Mouse (Mus musculus) lung, embryonic 16.5 days (tissue): ENCODE data around the gene Mettl16. TPM values are rescaled to one million over a fixed set of nuclear protein-coding genes. Genes with fewer than 3 reads are reported as not detected.
"Not testable (repeated sequence)": the region's sequence is repeated elsewhere in the genome, so short reads cannot be mapped to it uniquely, and the experiment has no call there.

Experiments
- ATAC-seq: fragments of 200-750 bp; cut with Nextera tagmentation; 2 replicates; pipeline ENCODE4 v1.8.0; 2017; ENCODE audit warnings: low read depth, mild to moderate bottlenecking, moderate library complexity
- H3K27ac ChIP-seq: fragments of 300-500 bp; sonication (generic); 2 replicates; pipeline ENCODE4 v1.5.1; 2014; ENCODE audit warnings: mild to moderate bottlenecking, control low read depth, low read length
- H3K27me3 ChIP-seq: fragments of 300-500 bp; sonication (generic); 2 replicates; pipeline ENCODE4 v1.6.1; 2014; ENCODE audit warnings: low read depth, low read length, mixed read lengths; ENCODE audit not compliant: control insufficient read depth, insufficient read depth
- H3K36me3 ChIP-seq: fragments of 300-500 bp; sonication (generic); 2 replicates; pipeline ENCODE4 v1.6.1; 2014; ENCODE audit warnings: low read length; ENCODE audit not compliant: control insufficient read depth, insufficient read depth
- H3K4me1 ChIP-seq: fragments of 300-500 bp; sonication (generic); replicated peaks from 2 replicates; pipeline ENCODE4 v1.6.1; 2014; ENCODE audit warnings: low read length, mixed read lengths; ENCODE audit not compliant: control insufficient read depth, insufficient read depth
- H3K4me2 ChIP-seq: fragments of 300-500 bp; sonication (generic); 2 replicates; pipeline ENCODE4 v1.6.1; 2014; ENCODE audit warnings: low read depth, low read length, control low read depth
- H3K4me3 ChIP-seq: fragments of 300-500 bp; sonication (generic); 2 replicates; pipeline ENCODE4 v1.5.1; 2014; ENCODE audit warnings: mild to moderate bottlenecking, low read length, control low read depth
- H3K9ac ChIP-seq: fragments of 300-500 bp; sonication (generic); 2 replicates; pipeline ENCODE4 v1.6.1; 2014; ENCODE audit warnings: low read length, control low read depth
- H3K9me3 ChIP-seq: fragments of 300-500 bp; sonication (generic); 2 replicates; pipeline ENCODE4 v1.6.1; 2016; ENCODE audit warnings: low read length; ENCODE audit not compliant: control insufficient read depth
- WGBS: fragments of 180-500 bp; shearing (Covaris S2); extraction: QIAGEN DNeasy Blood & Tissue Kit; methylation state at CpG from one replicate; pipeline ENCODE4 v1.1.7; 2014; 5-methylcytosine and 5-hydroxymethylcytosine counted together
- polyA plus RNA-seq: library from polyadenylated mRNA; unstranded; fragments of >200 nt; fragmentation: Nextera tagmentation; extraction: Ambion mirVana; gene quantifications from 2 replicates; pipeline ENCODE4 v1.2.1, GENCODE M21; 2015

Mettl16 gene
- polyA plus RNA-seq, 1 experiment from 2014 or later = 47.5 TPM

GRCm38 (mm10) chr11:74811027-74811426 is 40.4 kb downstream of the Mettl16 start:
- H3K27me3 ChIP-seq, H3K9ac ChIP-seq, H3K36me3 ChIP-seq, H3K9me3 ChIP-seq, H3K4me3 ChIP-seq, ATAC-seq, H3K4me1 ChIP-seq, H3K27ac ChIP-seq, H3K4me2 ChIP-seq: not testable (repeated sequence)
- 38% methylated on average over 3 of the region's 3 CpGs for WGBS

DNA sequence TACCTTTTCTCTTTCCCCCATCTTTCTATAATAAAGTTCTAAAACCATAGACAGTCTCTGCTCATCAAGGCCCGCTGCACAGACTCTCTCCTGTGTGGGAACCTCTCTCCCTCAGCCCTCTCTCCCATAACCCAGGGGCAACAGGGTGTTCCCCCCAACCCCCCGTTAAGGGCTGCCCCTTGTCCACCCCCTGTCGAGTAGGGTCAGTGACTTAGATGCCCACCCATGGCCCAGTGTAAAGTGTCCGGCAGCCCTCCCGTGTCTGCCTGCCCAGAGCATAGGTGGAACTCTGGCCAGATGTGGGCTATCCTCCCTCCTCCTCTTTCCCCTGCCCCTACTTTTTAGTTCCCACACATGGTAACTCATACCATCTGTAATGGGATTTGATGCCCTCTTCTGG is 40.9 kb downstream of the Mettl16 start:
- whole genome bisulfite sequencing = 49% methylated on average over 5 of the region's 5 CpGs
- Histone ChIP-seq H3K9ac (no peak overlapping the region), H3K9me3 (no peaks in the 10 kb centered on the region), H3K36me3 (peaks cover 7% of the 10 kb centered on the region), H3K4me3 (no peak overlapping the region), H3K4me1 (no peaks in the 10 kb centered on the region), H3K4me2 (no peak overlapping the region), H3K27ac (no peak overlapping the region), H3K27me3 (no peaks in the 10 kb centered on the region)
- no peak for ATAC-seq

DNA sequence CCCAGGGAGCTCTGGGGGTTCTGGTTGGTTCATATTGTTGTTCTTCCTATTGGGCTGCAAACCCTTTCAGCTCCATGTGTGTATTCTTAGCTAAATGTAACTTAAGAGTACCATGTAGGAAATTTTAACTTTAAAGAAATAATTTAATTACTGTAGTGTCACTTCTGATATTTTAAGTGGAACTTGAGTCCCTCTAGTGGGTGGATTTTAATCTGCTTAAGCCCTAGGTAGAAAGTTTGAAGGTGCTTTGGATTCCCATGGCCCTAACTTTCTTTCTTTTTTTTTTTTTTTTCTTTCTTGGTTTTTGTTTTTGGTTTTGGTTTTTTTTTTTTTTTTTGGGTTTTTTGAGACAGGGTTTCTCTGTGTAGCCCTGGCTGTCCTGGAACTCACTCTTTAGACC is 45.2 kb downstream of the Mettl16 start:
- H3K9ac ChIP-seq = no peak overlapping the region
- H3K27ac ChIP-seq = no peak overlapping the region
- H3K4me1 ChIP-seq = no peaks in the 10 kb centered on the region
- peaks cover 18% of the 10 kb centered on the region for H3K36me3 ChIP-seq
- H3K9me3 ChIP-seq = no peaks in the 10 kb centered on the region
- no peak overlapping the region for H3K4me2 ChIP-seq
- H3K27me3 ChIP-seq = no peaks in the 10 kb centered on the region
- no peak for ATAC-seq
- no peak overlapping the region for H3K4me3 ChIP-seq

- Histone ChIP-seq H3K27ac (no peak overlapping the region), H3K4me3 (no peak overlapping the region), H3K9ac (no peak overlapping the region), H3K36me3 (peaks cover 15% of the 10 kb centered on the region), H3K27me3 (no peaks in the 10 kb centered on the region), H3K9me3 (no peaks in the 10 kb centered on the region), H3K4me2 (no peak overlapping the region), H3K4me1 (0 out of 2 replicates have a peak, but pooled peaks cover 1% of the 10 kb centered on the region)
- no peak for ATAC-seq
- WGBS = 45% methylated on average over 1 of the region's 1 CpGs
Measured at GRCm38 (mm10) chr11:74820921-74821320, 50.3 kb downstream of the Mettl16 start.

DNA sequence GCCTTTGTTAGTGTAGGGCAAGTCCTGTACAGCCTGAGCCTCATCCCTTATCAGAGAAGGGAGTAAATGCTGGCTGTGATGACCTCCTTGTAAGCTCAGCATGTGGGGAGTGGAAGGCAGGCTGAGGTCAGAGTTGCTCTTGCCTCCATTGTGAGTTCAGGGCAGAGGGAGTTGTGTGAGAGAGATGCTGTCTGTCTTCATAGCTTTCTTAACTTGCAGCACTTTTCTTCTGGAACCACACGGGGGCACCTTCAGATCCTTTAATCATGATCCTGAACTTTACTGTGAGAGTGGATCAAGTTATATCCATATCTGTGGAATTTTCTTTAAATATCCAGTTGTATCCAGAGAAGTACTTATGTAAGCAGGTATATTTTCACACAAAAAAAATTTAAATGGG is 50.8 kb downstream of the Mettl16 start:
- Histone ChIP-seq H3K36me3 (peaks cover 15% of the 10 kb centered on the region), H3K9ac (no peak overlapping the region), H3K4me2 (no peak overlapping the region), H3K4me3 (no peak overlapping the region), H3K27me3 (no peaks in the 10 kb centered on the region), H3K27ac (no peak overlapping the region), H3K4me1 (0 out of 2 replicates have a peak, but pooled peaks cover 3% of the 10 kb centered on the region), H3K9me3 (no peaks in the 10 kb centered on the region)
- ATAC-seq = no peak
- 17% methylated on average over 1 of the region's 1 CpGs for WGBS

DNA sequence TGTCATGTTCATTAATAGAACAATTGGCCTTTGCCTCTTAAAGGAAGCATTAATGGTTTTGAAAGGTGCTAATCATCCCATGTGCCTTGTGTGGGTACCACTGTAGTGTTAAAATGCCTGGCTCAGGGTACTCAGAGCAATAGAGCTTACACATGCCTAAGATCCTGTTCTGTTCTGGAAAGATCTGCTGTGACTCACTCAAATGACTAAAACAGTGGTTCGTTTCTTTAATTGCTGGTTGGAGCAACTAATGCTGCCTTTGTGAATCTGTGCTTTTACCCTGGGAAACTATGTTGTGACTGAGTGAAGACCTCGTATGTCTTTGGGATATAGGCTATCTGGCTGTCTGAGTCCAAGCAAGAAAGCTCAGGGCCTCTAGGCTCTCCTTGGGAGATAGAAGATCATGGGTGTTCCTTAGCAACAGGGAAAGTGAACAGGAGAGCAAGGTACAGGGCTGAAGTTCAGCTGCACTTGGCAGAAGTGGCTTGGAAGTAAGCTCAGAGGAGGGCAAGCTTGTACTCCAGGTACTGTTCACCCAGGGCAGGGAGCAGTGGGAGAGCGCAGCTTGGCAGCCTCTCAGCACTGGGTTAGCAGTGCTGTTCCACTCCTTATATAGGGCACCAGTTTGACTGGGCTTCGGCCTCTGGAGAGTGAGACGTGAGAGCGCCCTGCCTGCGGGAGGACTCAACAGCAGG is 52.3 kb downstream of the Mettl16 start:
- Histone ChIP-seq H3K27me3 (no peaks in the 10 kb centered on the region), H3K9ac (no peak overlapping the region), H3K4me1 (peaks cover 3% of the 10 kb centered on the region; the same call in 1 of the 2 replicates), H3K4me2 (no peak overlapping the region), H3K4me3 (no peak overlapping the region), H3K27ac (no peak overlapping the region), H3K36me3 (peaks cover 4% of the 10 kb centered on the region; the same call in 1 of the 2 replicates), H3K9me3 (no peaks in the 10 kb centered on the region)
- ATAC-seq = no peak
- WGBS = 85% methylated on average over 7 of the region's 7 CpGs

GRCm38 (mm10) chr11:74826151-74826550 is 55.5 kb downstream of the Mettl16 start:
- Histone ChIP-seq H3K4me1 (peaks cover 10% of the 10 kb centered on the region), H3K4me3 (no peak overlapping the region), H3K9ac (no peak overlapping the region), H3K27ac (no peak overlapping the region), H3K9me3 (no peaks in the 10 kb centered on the region), H3K27me3 (no peaks in the 10 kb centered on the region), H3K4me2 (no peak overlapping the region), H3K36me3 (no peaks in the 10 kb centered on the region; the same call in 1 of the 2 replicates)
- ATAC-seq = no peak
- WGBS = 57% methylated on average over 7 of the region's 7 CpGs

GRCm38 (mm10) chr11:74826702-74827101 is 56.1 kb downstream of the Mettl16 start:
- Histone ChIP-seq H3K4me1 (peaks cover 10% of the 10 kb centered on the region), H3K27ac (no peak overlapping the region), H3K9ac (no peak overlapping the region), H3K4me3 (no peak overlapping the region), H3K9me3 (no peaks in the 10 kb centered on the region), H3K4me2 (no peak overlapping the region), H3K36me3 (no peaks in the 10 kb centered on the region; the same call in 1 of the 2 replicates), H3K27me3 (no peaks in the 10 kb centered on the region)
- ATAC-seq = no peak
- 85% methylated on average over 5 of the region's 5 CpGs for WGBS

DNA sequence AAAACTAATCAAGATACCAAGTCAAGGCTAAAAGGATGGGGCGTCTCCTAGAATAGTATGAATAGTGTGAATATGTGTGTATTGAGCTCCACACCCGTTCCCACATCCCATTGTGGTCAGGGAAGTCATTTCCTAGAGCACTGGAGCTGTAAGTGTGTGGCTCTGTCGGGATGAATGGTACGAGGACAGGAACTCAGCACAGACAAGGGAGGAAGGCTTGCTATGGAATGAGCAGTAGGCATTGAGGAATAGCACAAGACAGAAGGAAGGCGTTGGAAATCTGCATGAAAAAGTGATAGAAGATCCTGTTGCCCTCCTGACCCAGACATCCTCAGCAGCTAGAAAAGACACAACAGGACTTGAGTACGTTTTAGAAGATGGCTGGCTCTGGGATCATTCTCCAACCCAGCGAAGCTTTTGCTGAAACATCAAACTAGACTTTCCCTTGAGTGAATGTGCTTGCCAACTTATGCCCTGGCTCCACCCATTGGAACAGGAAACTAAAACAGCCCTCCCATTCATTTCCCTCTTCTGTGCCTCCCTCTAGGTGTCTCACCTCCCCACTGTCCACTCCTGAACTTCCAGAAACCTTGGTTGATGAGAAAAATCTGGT is 57.3 kb downstream of the Mettl16 start:
- Histone ChIP-seq H3K4me2 (no peak overlapping the region), H3K36me3 (no peaks in the 10 kb centered on the region; the same call in 1 of the 2 replicates), H3K27me3 (no peaks in the 10 kb centered on the region), H3K9me3 (no peaks in the 10 kb centered on the region), H3K4me3 (no peak overlapping the region), H3K9ac (no peak overlapping the region), H3K4me1 (peaks cover 15% of the 10 kb centered on the region), H3K27ac (no peak overlapping the region)
- 63% methylated on average over 7 of the region's 7 CpGs for WGBS
- no peak for ATAC-seq
